Mouse (Mus musculus) heart, adult 8-10 months (tissue): ENCODE results near the gene Gbp2. TPM values are rescaled to one million over a fixed set of nuclear protein-coding genes. Genes with fewer than 3 reads are reported as not detected.

ENCODE experiments used
- microRNA-seq: library from miRNA; unstranded; fragments of <30 nt; microRNA quantifications from one replicate; pipeline ENCODE4 v1.2.0, GENCODE M21; 2022
- total RNA-seq, 4 experiments: library from RNA; stranded (reverse); gene quantifications; 2 replicates each; pipeline ENCODE4 v1.2.4; 2022

Gbp2 gene
- total RNA-seq, 4 experiments from 2014 or later: 10.2 to 12.4 (median 11.5) TPM

Small RNAs within 50 kb of the gene (microRNA-seq; reads per million reads assigned to microRNA genes)
- not detected for gene Mir6381

Other genes starting within 250 kb of the Gbp2 start
- 100 to 1,000 TPM; 698 to 745 (median 734) TPM for gene Pdlim5, start 224.9 kb upstream of the Gbp2 start, total RNA-seq
- gene Gbp5, start 126.6 kb upstream of the Gbp2 start, total RNA-seq: 1 to 10 TPM; 6.6 to 8.4 (median 7.6) TPM
- 1 to 10 TPM; 6.2 to 8.1 (median 7.3) TPM for gene Gbp7, start 90.3 kb upstream of the Gbp2 start, total RNA-seq
- gene Gbp3, start 60.6 kb upstream of the Gbp2 start, total RNA-seq: 10 to 100 TPM in 1 of 4 experiments, 1 to 10 TPM in 3; 8.1 to 10.6 (median 8.9) TPM
- under 1 TPM in 2 of 4 experiments, not detected in 2; 0.19 to 0.52 TPM for gene Gbp2b, start 25.8 kb upstream of the Gbp2 start, total RNA-seq
- gene Kyat3, start 80.4 kb downstream of the Gbp2 start, total RNA-seq: 10 to 100 TPM; 40.0 to 42.6 (median 41.4) TPM
- 10 to 100 TPM; 17.8 to 20.6 (median 19.2) TPM for gene Gtf2b, start 144.4 kb downstream of the Gbp2 start, total RNA-seq